Mouse (Mus musculus) cerebellum, adult 11 months (tissue): Measurements from ENCODE around the gene Spata32.
A peak's percentile ranks its signal among the peaks of the same experiment; 100 is the strongest.

Experiments used
- DNase-seq: peaks from one replicate; pipeline ENCODE4 v3.0.0; 2022

Gene Spata32

DNA sequence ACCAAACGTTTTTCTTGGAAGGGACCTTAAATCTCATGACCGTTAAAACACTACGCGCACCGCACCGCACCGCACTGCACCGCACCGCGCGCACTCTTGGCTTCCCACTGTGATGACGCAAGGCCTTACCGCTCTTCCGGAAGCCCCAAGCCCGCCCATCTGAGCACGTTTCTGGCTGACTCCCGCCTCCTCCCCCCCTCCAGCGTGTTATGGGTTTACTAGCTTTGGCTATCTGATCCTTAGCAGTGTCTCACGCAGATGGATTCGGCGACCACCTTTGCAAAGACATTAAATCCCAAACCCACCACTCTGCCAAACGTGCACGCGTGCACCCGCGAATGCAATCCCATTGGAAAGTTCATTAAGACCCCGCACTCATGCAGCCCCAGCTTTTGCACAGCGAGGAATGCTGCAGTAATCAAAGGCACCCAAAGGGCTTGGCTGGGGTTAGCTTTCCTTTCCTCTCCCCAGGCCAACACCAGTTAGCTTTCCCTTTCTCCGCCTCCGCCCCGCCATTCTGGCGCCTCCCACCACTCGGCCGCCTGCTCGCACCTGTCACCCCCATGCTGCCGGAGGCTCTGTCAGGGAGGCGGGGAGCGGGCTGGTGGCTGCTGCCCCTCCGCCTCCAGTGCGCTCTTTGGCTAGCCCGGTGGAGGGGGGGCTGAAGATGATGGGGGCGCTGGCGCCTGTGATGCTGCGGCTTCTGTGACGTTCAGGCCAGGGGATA lies at the start of gene Spata32:
Gene Spata32 (minus strand): TSS at position 643 of the 727 bp plus-strand sequence.
- DNase-seq = peak; percentile 84

DNA sequence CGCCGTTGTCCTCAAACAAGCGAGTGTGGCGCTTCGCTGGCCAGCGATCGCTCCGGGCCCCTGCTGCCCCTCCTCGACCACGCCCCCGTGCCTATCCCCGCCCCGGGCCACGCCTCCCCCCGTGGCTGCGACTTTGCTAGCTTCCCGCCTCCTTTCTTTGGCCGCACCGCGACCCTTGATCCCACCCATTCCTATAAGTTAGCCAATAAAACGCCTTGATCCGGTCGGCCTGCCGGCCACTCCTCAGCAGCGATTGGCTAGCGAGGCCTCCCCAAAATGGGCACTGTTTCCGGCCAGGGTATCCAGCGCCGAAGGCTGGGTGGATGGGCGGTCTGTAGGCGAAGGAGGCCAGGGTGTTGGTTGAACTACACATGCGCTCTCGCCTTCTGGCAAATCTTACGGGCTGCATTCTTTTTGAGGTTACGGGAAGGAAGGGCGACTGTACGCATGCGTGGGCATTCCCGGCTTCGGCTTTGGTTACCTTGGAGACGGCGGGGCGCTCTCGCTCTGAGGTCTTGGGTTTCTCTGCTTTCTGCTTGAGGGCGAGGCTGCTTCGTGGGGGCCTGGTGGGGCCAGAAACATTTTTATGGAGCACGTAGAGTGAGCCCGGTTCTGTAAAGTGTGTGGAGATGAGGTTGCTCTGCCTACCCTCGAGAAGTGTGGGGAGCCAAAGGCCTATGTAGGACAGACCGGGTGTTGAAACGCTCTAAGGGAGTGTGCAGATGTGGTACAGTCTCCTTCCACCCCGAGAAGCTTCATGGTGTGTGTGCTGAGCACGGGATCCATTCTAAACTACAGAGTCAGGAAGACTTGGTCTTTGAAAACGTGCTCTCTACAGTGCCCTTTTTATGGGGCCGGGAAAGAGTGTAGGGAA lies 49.4 kb upstream of the Spata32 start, which contains the start of gene Map3k14:
Gene Map3k14 (minus strand): TSS at position 127 of the 874 bp plus-strand sequence.
- peak; percentile 99 for DNase-seq

- DNase-seq = no peak
Measured at GRCm38 (mm10) chr11:103266729-103267345, 48.6 kb upstream of the Spata32 start.

DNA sequence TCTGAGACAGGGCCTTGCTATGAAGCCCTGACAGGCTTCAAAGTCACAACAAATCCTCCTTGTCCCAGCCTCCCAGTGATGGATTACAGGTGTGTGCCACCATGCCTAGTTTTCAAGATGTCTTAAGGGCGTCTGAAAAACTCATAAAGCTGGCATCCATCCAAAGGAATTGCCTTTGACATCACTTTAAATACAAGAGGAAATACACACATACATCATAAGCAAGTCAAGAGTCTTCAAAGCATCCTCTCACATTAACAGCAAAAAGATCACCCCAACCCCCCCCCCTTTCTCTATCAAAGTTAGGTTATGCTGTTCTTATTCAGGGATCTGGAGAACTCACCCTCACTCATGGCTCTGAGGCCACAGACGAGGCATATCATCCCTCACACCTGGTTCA lies 47.6 kb upstream of the Spata32 start:
- no peak for DNase-seq

- DNase-seq = no peak
Measured at GRCm38 (mm10) chr11:103265211-103265610, 47.0 kb upstream of the Spata32 start.

DNA sequence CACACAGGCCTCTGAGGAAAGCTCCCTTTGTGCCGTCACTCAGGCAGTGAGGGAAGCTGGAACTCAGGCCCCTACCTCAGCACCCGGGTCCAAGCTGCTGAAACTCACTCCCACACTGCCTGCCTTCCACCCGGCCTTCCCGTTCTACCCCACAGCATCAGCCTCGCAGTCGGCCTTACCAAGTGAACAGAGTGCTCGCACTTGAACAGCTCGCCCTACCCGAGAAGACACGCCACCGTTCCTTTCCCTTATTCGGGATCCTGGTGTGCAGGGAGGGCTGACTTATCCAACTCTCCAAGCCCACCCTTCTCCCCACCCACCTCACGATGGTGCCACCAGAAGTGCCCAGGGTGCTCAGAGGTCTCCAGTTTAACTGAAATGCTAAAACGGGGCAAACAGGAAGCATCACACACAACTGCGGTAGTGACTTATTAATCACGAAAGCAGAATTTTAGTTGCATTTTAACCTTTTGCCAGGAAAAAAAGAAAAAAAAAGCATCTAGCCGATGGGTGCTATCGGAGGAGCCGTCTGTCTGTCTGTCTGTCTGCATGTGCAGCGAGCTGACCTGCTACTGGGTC lies 46.3 kb upstream of the Spata32 start:
- no peak for DNase-seq

DNA sequence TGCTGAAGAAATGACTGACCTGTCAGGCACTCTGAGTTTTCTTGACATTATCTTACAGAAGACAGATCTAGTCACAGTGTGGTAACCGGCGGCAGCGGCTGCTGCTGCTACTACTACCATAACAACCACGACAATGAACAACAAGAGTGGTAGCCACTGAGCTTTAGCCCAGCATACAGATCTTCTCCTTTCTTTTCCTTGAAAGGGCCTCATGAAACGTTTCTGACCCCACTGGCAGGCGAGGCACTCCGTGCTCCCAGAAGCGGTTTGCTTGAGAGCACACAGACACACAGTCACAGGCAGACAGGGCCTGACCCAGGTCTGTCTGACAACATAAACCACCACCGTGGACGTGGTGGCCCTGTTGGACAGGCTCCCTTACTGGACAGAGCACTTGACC lies 45.3 kb upstream of the Spata32 start:
- no peak for DNase-seq

GRCm38 (mm10) chr11:103262412-103263267 lies 44.4 kb upstream of the Spata32 start:
- no peak for DNase-seq

- DNase-seq = no peak
Measured at GRCm38 (mm10) chr11:103261671-103262411, 43.6 kb upstream of the Spata32 start.

DNA sequence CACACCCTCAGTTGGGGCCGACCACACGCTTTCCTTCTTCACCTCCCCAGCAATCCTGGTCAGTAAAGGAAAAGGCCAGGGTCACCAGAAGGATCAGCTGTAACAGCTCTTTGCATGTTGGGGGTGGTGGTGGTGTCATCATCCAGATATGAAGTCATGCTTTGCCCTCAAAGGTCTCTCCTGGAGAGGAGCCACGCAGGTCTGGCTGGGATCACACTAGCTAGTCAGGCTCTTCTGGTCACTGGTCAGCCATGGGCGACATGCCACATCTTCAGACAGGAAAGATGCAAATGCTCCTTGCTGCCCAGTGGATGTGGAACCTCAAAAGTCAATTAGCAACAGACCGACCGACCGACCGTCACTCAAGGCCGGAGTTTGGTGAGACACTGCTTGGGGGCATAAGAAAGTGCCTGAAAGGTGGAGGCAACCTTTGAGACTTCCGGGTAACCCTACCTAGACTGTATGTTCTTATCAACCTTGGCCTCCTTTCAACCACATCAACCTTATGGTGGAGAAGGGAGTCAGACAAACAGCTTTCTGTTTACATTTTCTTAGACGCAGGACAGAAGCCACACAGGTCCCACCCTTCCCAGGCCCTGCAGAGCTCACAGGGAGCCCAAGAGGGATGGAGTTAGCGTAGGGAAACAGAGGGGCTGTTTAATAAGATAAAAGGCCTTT lies 42.4 kb upstream of the Spata32 start:
- no peak for DNase-seq

- DNase-seq = no peak
Measured at GRCm38 (mm10) chr11:103260034-103260433, 41.8 kb upstream of the Spata32 start.

DNA sequence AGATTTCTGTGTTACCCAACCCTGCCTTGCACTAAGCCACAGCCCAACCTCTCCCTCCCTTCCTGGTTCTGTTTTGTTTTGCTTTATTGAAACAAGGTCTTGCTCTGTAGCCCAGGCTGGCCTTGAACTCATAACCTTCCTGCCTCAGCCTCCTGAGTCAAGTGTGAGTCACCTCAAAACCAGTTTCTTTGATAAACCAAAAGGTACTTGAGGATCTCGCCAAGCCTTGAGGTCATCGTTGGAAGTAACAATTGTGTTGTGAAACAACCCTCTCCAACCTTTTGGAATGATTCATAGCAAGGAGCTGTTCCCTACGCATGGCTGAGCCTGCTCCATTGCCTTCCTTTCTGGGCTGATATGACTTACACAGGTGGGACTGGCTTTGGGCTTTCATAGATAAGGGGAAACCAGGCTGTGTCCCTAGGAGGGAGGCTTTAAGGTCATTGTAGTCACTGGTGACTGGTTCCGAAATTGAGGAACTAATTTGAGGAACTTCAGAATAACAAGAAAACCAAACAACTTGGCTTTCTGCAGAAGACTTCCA lies 39.8 kb upstream of the Spata32 start:
- DNase-seq = no peak

- DNase-seq = no peak
Measured at GRCm38 (mm10) chr11:103253605-103254004, 35.4 kb upstream of the Spata32 start.

- DNase-seq = no peak
Measured at GRCm38 (mm10) chr11:103252380-103252779, 34.1 kb upstream of the Spata32 start.

GRCm38 (mm10) chr11:103250324-103250723 lies 32.1 kb upstream of the Spata32 start:
- no peak for DNase-seq

- no peak for DNase-seq
Measured at GRCm38 (mm10) chr11:103249509-103249908, 31.3 kb upstream of the Spata32 start.

DNA sequence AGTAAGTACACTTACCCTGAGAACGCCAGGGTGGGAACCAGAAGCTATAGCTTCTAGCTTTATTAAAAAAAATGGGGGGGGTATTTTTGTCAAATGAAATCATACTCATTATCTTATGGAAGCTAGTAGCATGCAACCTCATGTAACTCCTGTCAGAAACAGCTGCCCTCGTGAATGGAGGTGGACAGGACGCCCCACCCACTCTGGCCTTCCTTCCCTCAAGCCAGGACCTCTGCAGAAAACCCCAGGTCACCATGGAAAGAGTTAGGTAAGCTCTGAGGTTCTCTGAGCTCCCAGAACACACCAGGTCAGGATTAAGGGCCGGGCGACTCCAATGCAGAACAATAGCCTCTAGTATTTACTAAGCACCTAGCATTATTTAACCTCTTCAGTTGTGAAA lies 30.6 kb upstream of the Spata32 start:
- DNase-seq = no peak

- peak; percentile 49 for DNase-seq
Measured at GRCm38 (mm10) chr11:103247504-103248177, 29.4 kb upstream of the Spata32 start.

DNA sequence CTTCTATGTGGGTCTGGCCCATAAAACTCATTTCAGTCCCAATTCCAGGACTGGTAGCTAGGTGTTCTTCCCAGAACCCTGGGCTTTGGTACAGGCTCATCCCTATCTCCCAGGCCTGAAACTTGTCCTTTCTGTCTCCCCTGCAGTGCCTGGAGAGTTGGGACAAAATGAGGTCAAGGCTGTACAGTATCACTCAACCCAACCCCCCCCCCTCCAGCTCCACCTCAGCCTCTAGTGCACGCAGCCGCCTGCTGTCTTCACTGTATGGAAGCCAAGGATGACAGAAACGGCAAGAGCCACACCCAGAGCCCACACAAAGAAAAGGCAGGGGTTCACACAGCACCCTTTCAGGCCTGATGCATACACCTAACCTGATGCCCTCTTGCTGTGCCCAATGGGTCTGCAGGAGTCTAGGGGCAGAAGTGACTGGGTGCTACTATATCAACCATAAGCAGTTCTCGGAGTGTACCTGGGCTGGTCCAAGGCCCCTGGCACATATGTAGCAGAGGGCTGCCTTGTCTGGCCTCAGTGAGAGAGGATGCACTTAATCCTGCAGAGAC lies 28.6 kb upstream of the Spata32 start:
- DNase-seq = no peak
